Mouse (Mus musculus) G1E (cell line): Measurements from ENCODE around the gene Ahsg.

Experiments
- CTCF ChIP-seq: IDR thresholded peaks from 2 replicates; pipeline ENCODE4 v1.5.1; 2012; ENCODE audit warnings: low read depth, low read length, inconsistent platforms, mixed read lengths
- GATA1 ChIP-seq: IDR thresholded peaks from 2 replicates; pipeline ENCODE4 v1.6.1; 2012; ENCODE audit warnings: borderline replicate concordance, low read length, inconsistent platforms, mixed read lengths
- GATA2 ChIP-seq: IDR thresholded peaks from 2 replicates; pipeline ENCODE4 v1.6.1; 2012; ENCODE audit warnings: low read depth, low read length, inconsistent platforms, borderline replicate concordance
- POLR2AphosphoS5 ChIP-seq: IDR thresholded peaks from 2 replicates; pipeline ENCODE4 v1.6.1; 2012; ENCODE audit warnings: low read depth, low read length, inconsistent platforms; ENCODE audit not compliant: insufficient replicate concordance
- TAL1 ChIP-seq: conservative IDR thresholded peaks from 2 replicates; pipeline ENCODE4 v1.6.1; 2012; ENCODE audit warnings: low read depth, low read length, inconsistent platforms, mixed read lengths

DNA sequence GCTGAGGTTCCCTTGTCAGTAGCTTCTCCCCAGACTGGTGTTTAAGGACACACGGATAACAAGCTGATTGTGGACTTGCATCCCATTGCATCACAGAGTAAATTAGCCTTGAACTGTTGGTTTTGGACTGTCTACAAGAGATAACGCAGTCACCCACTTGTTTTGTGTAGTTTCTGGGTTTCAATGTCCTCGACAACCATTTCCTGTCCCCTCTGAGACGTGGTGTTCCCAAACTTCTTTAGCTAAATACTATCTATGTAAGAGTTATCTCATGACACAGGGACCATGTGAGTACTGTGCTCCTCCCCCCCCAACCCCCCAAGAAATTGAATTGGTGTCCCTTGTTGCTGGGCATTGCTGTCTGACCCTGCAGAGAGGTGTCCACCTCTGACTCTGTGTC, 9.6 kb upstream of the Ahsg start:
- no peak for TF ChIP-seq TAL1
- no peak for TF ChIP-seq CTCF
- TF ChIP-seq GATA1: no peak
- TF ChIP-seq POLR2AphosphoS5: no peak
- TF ChIP-seq GATA2: no peak
